Mouse (Mus musculus): ENCODE results near the gene Cfp.

The Cfp gene

GRCm38 (mm10) chrX:20931364-20931763 is at the start of gene Cfp:
Cfp (minus strand) TSS chrX:20931555.
- no peak for DNase-seq (ENCODE audit: low spot score)

DNA sequence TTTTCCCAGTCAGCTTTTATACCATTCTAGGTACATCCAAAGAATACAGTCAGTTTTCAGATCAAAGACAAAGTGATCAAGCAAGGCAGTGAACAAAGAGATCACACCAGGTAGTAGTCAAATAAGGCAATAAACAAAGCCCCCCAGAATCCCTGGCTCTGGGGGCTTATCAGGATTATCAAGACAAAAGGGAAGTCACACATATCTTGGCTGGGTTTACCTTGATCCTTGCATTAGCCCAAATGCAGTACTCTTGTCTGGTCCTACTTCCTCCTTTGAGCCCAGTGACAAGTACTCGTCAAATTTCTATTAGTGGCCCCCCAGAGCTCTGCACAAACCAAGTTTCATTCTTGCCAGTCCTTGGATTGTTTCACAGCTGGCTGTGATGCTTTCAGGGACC is 49.5 kb upstream of the Cfp start:
- no peak for DNase-seq (ENCODE audit: low spot score)

DNA sequence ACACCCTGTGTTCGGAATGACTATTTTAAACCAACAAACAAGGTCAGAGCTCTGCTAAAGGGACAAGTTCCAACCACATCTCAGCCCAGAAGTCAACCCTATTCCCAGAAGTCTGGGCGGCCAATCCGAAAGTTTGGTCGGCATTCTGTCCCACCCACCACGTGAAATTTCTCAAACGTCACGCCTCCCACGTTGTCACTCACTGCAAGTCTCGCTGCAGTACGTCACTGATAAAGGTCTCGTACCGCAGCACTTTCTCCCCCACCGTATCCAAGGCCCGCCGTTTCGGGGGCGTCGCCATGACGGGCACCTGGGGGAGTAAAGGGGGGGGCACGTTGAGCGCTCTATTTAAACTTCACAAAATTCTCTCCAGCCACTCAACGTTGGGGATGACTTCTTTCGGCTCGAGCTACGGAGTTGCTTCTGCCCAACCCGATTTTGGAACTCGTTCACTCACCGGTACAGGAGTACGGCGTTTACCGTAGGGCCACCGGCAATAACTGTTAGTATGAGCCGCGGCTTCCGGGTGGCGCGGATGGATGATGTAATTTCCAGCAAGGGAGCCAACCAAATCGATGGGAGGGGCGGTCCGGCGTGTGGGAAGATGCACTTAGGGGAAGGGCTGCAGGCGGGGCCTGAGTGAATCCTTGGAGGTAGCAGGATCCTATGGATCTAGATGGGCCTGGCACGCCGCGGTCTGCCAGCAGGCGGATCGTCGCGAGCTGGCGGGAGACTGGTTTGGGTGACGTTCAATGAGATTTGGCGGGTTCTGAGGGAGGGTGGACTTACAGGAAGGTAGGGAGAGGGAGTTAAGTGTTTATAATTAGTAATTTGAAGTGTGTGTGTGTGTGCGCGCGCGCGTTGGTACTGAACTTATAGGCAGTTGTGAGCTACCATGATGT is 30.4 kb upstream of the Cfp start, which contains the start of gene Uxt:
Gene Uxt (minus strand): TSS at position 541 of the 902 bp plus-strand sequence.
- peak; percentile 95 for DNase-seq (ENCODE audit: low spot score)

DNA sequence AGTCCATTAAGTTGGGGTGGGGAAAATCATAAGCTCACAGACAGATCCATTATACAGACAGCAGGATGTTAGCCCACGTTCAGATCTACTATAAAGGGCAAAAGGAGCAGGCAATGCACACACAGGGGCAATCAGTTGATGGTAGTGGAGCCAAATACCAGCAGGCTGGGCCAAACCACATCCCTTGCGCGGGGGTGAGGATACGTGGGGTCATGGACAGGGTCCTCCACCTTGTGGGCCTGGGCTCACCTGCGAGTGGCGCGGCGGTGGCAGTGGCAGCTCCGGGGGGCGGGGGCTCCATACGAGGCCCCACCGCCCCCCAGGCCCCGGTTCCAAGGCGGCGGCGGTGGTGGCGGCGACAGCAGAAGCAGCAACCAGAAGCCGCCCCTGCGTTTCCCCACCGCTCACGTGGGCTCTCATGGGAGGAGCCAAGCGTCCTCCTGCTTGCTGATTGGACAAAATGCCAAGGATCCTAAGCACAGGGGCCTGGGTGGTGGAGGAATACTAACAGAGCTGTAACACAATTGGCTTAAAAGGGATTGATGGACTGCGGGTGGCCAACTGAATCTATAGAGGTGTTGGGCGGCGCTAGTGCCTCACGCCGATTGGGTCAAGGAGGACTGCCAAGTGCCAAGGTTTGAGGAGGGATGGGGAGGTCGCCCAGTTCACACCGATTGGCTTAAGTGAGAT is 19.0 kb upstream of the Cfp start, which contains the start of gene Elk1:
Gene Elk1 (minus strand): TSS at position 418 of the 690 bp plus-strand sequence.
- peak; percentile 94 for DNase-seq (ENCODE audit: low spot score)

DNA sequence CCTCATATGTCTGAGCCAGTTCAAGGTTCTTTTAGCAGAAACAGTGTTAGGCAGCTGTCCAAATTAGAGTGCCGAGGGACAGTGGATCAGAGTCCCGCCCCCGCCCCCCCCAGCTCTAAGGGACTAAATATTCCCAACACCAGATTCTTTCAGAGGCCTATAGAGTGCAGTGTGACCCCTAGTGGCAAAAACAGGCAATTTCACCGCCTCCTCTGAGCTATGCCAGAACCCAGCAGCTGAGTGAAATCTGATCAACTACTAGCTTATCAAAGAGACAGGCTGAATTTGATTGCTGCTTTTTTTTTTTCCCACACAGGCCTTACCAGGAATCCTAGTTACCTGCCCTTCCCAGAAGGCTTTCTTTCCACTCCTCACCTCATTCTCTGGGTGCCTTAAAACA is 14.7 kb upstream of the Cfp start:
- peak; percentile 75 for DNase-seq (ENCODE audit: low spot score)

DNA sequence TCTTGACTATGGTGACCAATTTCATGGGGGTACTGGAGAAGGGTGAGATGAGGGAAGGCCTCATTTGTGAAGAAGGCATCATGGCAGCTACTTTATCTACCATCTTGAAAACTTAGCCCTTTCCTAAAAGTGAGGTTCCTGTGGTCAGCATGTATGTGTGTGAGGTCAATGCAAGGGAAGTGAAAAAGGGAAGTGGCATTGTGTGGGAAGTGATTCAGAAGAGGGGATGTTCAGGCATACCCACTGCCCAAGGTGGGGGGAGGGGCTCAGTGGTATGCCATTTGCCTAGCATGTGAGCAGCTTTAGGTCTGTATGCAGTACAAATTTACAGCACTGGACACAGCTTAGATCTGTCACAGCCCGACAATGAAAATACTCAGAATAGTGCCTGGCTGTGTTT is 608 bp upstream of the Cfp start:
- no peak for DNase-seq (ENCODE audit: low spot score)

GRCm38 (mm10) chrX:20929859-20930258 is 1.5 kb downstream of the Cfp start:
- DNase-seq (ENCODE audit: low spot score): no peak

- no peak for DNase-seq (ENCODE audit: low spot score)
These were observed 6.4 kb downstream of the Cfp start for GRCm38 (mm10) chrX:20924976-20925375.

- DNase-seq (ENCODE audit: low spot score): peak; percentile 9
These were observed 7.8 kb downstream of the Cfp start for GRCm38 (mm10) chrX:20923506-20923905.

DNA sequence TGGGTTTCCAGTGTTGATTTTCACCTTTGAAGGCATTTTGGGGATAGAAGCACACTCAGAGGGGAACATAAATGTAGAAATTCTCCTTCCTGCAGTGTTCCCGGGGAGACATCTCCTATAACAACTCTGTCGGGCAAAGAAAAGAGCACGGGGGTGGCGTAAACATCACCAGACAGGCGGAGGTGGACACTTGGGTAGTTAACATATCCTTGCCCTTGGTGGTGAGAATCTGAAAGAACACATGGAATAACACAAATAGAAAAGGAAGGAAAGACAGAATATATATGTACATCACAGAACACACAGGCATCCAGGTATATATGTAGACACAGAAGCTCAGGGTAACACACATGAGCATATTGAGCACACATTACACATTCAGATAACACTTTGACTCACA is 10.0 kb downstream of the Cfp start:
- DNase-seq (ENCODE audit: low spot score): no peak

GRCm38 (mm10) chrX:20920844-20921364 is 10.5 kb downstream of the Cfp start, which contains the start of gene Syn1:
Syn1 (minus strand) TSS chrX:20921004.
- no peak for DNase-seq (ENCODE audit: low spot score)

GRCm38 (mm10) chrX:20920249-20920843 is 11.0 kb downstream of the Cfp start:
- DNase-seq (ENCODE audit: low spot score): no peak

- DNase-seq (ENCODE audit: low spot score): no peak
These were observed 16.3 kb downstream of the Cfp start for GRCm38 (mm10) chrX:20915075-20915474.

GRCm38 (mm10) chrX:20913726-20914125 is 17.6 kb downstream of the Cfp start:
- no peak for DNase-seq (ENCODE audit: low spot score)

DNA sequence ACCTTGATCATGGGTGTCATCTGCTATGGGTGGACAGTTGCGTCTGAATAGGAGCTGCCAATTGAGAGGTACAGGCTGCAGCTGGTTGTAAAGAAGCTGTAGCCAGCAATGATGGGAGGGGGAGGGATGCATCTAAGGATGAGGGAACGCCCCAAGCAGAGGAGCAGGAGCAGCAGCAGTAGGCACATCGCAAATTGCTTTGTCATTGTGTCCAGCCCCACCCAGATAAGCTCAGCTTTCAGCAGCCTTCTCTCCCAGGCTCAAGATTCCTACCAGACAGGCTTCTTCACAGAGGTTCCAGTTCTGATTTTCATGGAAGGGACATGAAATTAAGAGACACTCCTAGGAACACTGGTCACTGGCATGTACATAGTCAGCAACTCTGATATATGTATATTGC is 21.3 kb downstream of the Cfp start:
- no peak for DNase-seq (ENCODE audit: low spot score)
